Mouse (Mus musculus) large intestine, adult 2 months (tissue): ENCODE measurements around the gene Gabbr1. TPM values are rescaled to one million over a fixed set of nuclear protein-coding genes. Genes with fewer than 3 reads are reported as not detected.

ENCODE experiments used
- polyA plus RNA-seq: library from polyadenylated mRNA; depleted of rRNA; stranded (reverse); fragments of >200 nt; gene quantifications from 2 replicates; pipeline ENCODE4 v1.2.3, GENCODE M21; 2012; rRNA removed

Gene Gabbr1
- polyA plus RNA-seq, 1 experiment: 8.1 TPM

Other genes with a start within 250 kb of the Gabbr1 start
- gene H2-M10.6, start 233.8 kb upstream of the Gabbr1 start, polyA plus RNA-seq: not detected in 2 replicates
- gene Trim26, start 208.8 kb upstream of the Gabbr1 start, polyA plus RNA-seq: 36.3 and 48.6 TPM in 2 replicates
- gene Trim15, start 178.8 kb upstream of the Gabbr1 start, polyA plus RNA-seq: 49.0 and 59.4 TPM in 2 replicates
- gene Trim10, start 176.4 kb upstream of the Gabbr1 start, polyA plus RNA-seq: 0.12 and 0.24 TPM in 2 replicates
- 65.2 and 73.9 TPM in 2 replicates for gene Trim40, start 155.8 kb upstream of the Gabbr1 start, polyA plus RNA-seq
- gene Trim31, start 147.8 kb upstream of the Gabbr1 start, polyA plus RNA-seq: 45.9 and 70.6 TPM in 2 replicates
- 4.7 and 4.8 TPM in 2 replicates for gene Rnf39, start 103.0 kb upstream of the Gabbr1 start, polyA plus RNA-seq
- 46.0 and 54.1 TPM in 2 replicates for gene Ppp1r11, start 94.2 kb upstream of the Gabbr1 start, polyA plus RNA-seq
- 36.9 and 49.6 TPM in 2 replicates for gene Znrd1, start 87.4 kb upstream of the Gabbr1 start, polyA plus RNA-seq
- 1.2 and 2.2 TPM in 2 replicates for gene Znrd1as, start 87.4 kb upstream of the Gabbr1 start, polyA plus RNA-seq
- not detected in 2 replicates for gene 2410137M14Rik, start 64.7 kb upstream of the Gabbr1 start, polyA plus RNA-seq
- gene H2-M5, start 56.4 kb upstream of the Gabbr1 start, polyA plus RNA-seq: 0.14 TPM in 1 of 2 replicates, not detected in the other
- gene Zfp57, start 44.8 kb upstream of the Gabbr1 start, polyA plus RNA-seq: 1.4 and 2.6 TPM in 2 replicates
- not detected in 2 replicates for gene Mog, start 22.6 kb upstream of the Gabbr1 start, polyA plus RNA-seq
- gene Olfr90, start 42.5 kb downstream of the Gabbr1 start, polyA plus RNA-seq: not detected in 2 replicates
- not detected in 2 replicates for gene Olfr91, start 52.3 kb downstream of the Gabbr1 start, polyA plus RNA-seq
- not detected in 2 replicates for gene Olfr92, start 74.1 kb downstream of the Gabbr1 start, polyA plus RNA-seq
- gene Olfr93, start 115.5 kb downstream of the Gabbr1 start, polyA plus RNA-seq: not detected in 2 replicates
- 12.6 and 18.4 TPM in 2 replicates for gene Ubd, start 147.9 kb downstream of the Gabbr1 start, polyA plus RNA-seq
- gene Olfr94, start 155.0 kb downstream of the Gabbr1 start, polyA plus RNA-seq: not detected in 2 replicates
- gene Olfr95, start 167.2 kb downstream of the Gabbr1 start, polyA plus RNA-seq: not detected in 2 replicates
- gene Olfr96, start 174.2 kb downstream of the Gabbr1 start, polyA plus RNA-seq: not detected in 2 replicates
- not detected in 2 replicates for gene Olfr97, start 191.4 kb downstream of the Gabbr1 start, polyA plus RNA-seq
- not detected in 2 replicates for gene Olfr98, start 217.8 kb downstream of the Gabbr1 start, polyA plus RNA-seq
- 9.6 and 9.8 TPM in 2 replicates for gene H2-M3, start 224.3 kb downstream of the Gabbr1 start, polyA plus RNA-seq
- gene Olfr99, start 237.5 kb downstream of the Gabbr1 start, polyA plus RNA-seq: not detected in 2 replicates